Mouse (Mus musculus) inflammation-experienced regulatory T-cells, adult 6 months (primary cell): ENCODE results near the gene Plk1. TPM values are rescaled to one million over a fixed set of nuclear protein-coding genes. Genes with fewer than 3 reads are reported as not detected.

Source experiments
- ATAC-seq: one replicate; pipeline ENCODE4 v1.8.0; 2017
- polyA plus RNA-seq, 3 experiments: library from polyadenylated mRNA; unstranded; fragments of 100-300 nt; shearing (Covaris generic); gene quantifications; one replicate each; pipeline ENCODE4 v1.2.1; 2017

Gene Plk1
- polyA plus RNA-seq = 10 to 100 TPM in 1 of 3 experiments, 1 to 10 TPM in 2; 3.8 to 52.8 (median 5.5) TPM

DNA sequence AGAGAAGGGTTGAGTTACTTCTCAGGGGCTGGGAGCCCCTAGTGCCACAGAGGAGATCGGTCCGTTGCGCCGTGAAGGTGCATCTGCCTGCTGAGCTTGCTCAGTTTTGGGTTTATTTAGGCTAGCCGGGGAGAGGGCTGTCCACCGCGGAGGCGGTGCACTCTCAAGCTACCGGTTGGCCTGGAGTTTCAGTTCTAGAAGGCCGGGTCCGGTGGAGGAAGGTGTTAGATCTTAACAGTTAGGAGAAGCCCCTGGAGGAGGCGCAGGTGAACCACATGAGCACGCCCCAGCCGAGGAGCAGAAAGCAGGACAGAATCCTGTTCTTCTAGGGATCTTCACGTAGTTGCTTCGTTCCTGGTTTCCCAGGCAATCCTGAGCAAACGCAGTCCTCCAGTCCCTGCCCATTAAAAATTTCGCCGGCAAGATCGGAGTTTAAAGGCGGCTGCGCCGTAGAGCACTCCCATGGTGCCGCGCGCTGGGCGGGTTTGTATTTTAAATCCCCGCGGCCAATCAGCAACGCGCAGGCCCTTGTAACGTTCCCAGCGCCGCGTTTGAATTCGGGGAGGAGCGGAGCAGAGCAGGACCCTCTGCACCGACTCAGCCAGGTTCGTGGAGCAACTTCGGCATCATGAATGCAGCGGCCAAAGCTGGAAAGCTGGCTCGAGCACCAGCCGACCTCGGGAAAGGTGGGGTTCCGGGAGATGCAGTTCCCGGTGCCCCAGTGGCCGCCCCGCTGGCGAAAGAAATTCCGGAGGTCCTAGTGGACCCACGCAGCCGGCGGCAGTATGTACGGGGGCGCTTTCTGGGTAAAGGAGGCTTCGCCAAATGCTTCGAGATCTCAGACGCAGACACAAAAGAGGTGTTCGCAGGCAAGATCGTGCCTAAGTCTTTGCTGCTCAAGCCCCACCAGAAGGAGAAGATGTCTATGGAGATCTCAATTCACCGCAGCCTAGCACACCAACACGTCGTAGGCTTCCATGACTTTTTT lies at the start of gene Plk1:
Gene Plk1 (plus strand): TSS at position 525 of the 988 bp plus-strand sequence.
- peak; percentile 82 for ATAC-seq

DNA sequence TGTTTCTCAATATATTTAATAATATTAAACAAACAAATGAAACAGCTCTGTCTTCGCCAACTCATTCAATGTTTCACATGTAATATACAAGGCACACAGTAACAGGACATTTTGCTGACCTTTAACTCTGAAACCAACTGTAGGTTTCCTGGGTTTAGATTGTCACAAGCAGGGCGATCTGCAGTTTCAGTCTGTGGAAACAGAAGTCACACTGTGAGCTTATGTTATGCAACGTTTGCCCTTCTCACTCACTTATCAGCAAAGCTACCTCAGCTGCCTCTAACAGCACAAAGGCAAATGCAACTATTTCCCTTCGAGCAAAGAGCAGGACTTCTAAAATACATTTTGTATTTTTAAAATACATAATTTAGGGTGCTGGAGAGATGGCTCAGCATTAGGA lies 35.7 kb upstream of the Plk1 start:
- no peak for ATAC-seq

DNA sequence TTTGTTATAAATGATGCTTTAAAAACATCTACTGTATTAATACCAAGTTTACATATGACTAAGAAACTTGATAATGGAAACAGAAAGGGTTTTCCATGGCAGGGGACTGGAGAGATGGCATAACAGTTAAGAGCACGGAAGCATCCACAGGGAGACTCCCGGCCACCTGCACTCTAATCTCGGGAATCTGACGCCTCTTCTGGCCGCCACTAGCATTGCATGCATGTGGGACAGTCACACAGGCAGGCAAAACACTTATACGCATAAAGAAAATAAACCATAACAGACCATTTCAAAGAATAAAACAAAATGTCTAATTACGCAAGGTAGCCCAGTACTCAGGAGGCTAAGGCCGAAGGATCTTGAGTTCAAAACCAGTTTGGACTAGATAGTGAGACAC lies 33.6 kb upstream of the Plk1 start:
- no peak for ATAC-seq

DNA sequence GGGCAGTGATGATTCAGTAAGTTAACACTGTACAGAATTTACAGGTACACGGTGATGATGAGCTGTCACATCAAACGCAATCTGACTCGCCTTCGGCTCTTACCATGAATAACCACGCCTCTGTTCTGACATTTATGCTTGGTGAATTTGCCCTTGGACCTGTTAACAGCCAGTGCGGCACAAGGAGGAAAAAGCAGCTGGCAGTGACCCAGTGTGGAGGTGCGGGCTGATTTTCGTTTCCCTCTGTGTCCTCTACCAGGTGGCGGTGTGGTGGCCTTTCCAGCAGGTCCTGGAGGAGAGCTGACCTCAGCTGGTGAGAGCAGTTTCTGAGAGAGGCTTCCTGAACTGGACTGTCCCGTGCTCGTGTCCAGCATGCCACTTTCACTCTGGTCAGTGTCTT lies 32.3 kb upstream of the Plk1 start:
- ATAC-seq = no peak

DNA sequence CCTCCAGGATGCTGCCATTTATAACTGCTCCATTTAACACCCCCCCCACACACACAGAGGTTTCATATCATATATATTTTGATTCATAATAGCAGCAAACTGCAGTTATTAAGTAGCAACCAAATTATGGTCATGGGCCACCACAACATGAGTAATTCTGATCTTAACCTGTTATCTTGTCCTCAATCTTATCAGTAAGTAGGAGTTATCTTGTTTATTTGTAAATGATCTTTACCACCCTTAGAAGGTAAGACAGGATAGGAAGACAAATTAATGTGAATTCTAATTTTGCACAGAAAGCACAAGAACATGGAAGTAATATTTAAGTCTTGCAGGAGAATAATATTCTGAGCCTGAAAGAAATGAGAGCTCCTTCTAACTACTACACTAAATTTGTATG lies 27.4 kb upstream of the Plk1 start:
- ATAC-seq = no peak

DNA sequence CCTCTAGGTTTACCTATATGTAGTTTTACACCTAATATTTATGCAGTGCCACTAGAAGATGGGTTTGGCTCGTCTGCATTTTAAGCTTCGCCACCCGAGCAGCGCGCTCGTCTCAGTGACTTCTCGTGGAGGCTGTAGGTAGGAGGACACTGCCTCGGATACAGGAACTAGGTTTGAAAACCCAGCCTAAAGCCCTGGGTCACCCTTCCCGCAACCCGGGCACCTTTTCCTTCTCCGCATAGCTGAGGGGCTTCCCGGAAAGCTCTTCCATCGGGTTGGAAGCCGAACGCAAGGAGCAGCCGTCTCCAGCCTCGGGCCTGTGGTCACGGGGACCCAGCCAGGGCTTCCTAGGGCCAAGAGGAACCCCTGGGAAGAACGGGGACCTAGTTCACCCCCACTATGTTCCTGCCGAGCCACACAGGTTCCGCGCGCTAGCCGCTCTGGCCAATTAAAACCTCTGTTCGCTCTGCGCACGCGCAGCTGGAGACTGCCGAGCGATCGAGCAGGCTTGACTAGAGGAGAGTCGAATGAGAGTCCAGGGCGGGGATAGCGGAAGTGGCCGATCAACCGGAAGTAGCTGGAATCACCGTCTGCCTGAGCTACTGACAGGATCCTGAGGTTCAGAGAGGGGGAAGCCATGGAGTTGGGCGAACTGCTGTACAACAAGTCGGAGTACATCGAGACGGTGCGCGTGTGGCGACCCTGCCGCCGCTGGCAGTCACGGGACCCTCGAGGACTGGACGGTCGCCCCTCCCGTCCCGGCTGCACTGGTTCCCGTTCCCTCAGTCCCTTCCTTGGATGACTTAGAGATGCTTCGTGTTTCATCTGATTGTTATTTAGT lies 26.5 kb upstream of the Plk1 start, which contains the start of the genes Palb2 and Dctn5:
Gene Palb2 (minus strand): TSS at position 489 of the 841 bp plus-strand sequence.
Gene Dctn5 (plus strand): TSS at position 545 of the 841 bp plus-strand sequence.
- ATAC-seq = peak; percentile 97

DNA sequence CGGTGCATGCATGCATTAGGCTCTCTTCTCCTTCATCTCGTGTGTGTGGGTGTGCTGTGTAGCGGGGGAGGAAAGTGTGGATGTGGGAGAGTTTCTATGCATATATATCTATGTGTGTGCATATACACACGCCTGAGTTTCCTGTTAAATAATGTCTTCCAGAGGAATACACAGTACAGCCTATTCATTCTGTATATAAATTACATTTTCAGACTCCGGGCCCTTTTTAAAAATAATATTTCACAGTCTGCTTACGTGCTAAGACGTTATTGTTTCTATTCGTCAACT lies 26.0 kb upstream of the Plk1 start:
- peak; percentile 4 for ATAC-seq

DNA sequence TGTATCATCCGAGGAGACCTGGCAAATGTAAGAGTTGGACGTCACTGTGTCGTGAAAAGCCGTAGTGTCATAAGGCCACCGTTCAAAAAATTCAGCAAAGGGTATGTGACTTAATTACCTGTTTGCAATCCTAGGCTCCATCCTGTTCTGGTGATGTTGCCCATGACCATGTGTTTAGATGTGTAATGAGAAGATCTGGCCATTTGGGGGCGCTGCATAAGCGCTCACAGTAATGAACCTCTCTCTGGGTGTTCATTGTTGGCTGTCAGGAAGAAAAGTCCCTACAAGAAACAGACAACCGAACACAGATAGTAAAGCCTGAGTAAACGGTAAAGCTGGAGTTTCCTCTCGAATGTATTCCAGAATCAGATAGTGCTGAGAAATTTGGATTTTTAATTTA lies 24.2 kb upstream of the Plk1 start:
- ATAC-seq = no peak

DNA sequence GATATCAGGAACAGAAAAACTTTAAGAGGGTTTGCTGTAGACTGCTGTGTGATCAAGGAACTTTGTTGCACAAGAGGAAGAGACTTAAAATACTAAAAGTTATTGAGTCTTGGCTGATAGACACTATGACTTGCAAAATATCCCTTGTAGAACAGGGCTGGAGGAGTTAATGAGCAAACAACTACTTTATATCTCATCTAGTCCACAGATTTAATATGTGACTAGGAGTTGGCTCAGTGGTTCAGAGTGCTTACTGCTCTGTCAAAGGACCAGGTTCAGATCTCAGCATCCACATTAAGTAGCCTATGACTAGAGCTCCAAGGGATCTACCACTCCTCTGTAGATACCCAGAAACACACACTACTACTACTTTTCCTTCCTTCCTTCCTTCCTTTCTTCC lies 22.2 kb upstream of the Plk1 start:
- ATAC-seq = no peak

DNA sequence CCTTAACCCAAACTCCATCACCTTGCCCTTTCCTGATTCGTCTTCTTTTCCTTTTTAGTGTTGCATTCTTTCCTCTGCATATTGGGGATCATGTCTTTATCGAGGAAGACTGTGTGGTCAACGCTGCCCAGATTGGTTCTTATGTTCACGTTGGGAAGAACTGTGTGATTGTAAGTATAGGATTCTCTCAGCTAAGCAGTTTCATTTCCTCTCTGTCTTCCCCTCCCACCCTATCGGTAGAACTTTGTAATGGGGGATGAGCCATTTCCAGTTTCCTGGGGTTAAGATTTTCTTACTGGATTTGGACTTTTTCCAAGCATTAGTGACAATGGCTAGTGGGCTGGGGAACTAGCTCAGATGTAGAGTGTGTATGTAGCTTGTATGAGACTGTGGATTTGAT lies 21.0 kb upstream of the Plk1 start:
- no peak for ATAC-seq

DNA sequence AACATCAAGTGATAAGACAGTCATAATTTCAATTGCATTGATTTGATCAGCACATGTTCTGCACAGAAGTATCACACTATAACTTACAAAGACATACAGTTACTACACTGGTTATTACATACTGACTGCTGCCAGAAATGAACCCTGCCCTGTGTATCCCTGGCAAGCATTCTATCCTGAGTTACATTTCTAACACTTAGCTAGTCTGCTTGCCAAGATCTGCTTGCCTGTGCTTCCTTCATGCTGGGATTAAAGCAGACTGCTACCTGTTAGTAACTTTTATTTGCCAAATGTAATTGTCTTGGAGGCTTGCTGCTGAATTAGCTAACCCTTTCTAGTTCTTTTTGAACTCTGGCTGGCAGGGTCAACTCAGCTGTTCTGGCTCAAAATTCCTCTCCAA lies 18.2 kb upstream of the Plk1 start:
- ATAC-seq = no peak

DNA sequence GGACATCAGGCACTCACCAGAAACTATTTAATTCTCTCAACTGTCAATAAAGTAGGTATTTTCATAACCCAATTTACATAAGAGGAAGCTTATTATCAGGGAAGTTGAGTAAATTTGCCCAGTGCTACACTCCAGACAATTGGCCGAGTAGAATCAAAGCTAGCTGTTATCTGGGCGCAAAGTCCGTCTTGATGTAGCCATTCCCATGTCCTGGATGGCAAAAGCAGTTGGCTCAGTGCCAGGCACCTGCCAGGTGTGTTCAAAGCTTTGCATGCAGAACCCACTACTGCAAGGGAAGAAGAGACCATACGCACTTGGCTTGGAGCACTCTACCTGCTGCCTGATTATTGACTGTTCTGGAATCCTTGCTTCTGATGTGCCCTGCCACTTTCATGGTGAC lies 6.8 kb upstream of the Plk1 start:
- no peak for ATAC-seq

DNA sequence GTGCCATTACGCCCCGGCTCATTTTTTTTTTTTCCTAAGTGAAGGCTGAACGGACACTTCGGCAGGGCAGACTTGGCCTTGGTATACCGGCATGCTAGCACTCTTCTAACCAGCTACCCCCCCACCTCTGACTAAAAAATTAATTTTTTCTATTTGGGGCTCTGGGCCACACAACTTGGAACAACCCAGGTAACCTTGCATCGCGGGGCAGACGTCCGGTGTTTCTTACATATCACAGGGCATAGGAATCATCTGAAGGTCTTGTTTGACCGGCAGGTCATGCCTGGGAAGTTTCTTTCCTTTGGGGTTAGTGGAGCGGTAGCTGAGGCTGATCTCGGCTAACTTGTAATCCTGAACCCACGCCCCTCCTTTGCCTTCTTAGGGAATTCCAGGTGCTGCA lies 751 bp upstream of the Plk1 start:
- ATAC-seq = peak; percentile 9

DNA sequence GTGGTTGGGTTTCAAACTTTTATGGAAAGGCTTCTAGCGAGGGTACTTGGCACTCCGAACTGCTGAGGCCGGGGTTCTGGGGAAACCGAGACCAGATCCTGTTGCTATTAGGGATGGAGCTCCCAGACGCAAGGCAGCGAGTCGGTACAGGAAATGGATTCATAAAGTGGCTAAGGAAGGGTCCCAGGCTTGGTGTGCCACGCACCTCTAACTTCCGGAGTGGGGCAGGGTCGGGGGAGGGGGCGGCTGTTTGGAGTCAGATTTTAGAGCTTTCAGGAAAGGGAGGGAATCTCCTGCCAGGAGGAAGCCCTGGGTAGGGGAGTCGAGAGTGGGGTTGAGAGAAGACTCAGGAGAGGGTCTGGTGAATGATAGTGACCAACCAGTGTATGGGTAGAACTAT lies 798 bp downstream of the Plk1 start:
- no peak for ATAC-seq

DNA sequence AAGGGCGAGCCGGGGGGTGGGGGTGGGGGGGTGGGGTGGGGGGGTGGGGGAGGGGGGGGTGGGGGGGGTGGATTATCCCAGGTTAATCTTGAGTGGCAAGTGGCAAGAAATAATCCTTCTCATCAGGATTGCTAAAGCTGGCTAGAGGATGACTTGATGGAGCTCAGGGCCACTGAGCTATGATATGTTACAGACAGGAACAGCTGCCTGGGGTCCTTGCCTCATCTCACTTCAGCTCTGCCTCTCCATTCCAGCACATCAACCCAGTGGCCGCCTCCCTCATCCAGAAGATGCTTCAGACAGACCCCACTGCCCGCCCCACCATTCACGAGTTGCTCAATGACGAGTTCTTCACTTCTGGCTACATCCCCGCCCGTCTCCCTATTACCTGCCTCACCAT lies 4.5 kb downstream of the Plk1 start:
- ATAC-seq = no peak

DNA sequence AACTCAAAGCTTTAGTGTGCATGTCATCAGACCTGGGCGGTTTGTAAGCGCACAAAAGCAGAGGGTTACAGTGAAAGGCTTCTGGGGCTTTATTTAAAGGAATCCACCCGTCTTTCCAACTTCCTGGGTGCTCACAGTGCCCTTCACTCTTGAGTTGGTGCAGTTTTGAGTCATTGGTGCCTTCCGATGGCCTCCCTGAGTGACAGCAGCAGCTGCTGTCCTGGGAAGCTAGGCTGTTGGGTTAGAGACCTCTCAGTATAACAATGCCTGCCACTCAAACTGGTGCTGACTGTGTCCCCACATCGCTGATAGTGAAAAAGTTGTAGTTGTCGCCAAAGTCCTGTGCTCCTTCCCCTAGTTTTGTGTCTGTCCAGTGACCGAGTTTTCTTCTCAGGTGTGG lies 8.0 kb downstream of the Plk1 start:
- no peak for ATAC-seq

DNA sequence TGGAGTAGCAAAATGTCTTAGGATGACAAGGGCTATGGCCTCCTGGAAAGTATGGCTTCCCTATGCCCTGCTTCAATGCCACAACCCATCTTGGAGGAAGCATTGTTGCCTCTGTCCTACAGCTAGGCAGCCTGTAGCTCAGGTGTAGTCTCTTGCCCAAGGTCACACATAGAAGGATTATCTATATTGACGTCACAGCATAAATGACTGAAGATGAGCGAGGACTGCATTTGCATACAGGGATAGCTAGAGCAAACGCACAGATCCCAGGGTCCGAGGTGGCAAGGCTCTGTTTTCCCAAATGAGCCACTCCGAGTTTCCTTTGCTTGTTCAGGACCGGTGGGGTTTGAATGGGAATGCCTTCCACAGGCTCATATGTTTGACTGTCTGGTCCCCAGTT lies 11.5 kb downstream of the Plk1 start:
- ATAC-seq = no peak

DNA sequence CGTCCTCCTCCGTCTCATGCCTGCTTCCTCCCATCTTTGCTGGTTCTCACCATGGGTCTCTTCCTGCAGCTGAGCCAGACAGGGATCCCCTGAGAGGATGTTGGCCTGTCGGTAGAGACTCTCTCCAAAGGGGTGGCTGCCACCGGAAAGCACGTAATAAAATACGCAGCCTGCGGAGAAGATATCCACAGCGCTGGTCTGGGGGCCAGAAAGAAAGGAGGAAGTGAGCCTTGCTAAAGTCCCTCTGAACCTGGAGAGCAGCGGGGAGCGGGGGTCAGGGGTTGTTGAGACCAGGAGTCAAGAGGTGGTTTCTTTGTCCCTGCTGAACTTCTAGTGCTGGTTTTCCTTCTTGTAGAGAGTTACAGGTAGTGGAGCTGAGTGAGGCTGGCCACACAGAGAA lies 12.4 kb downstream of the Plk1 start:
- no peak for ATAC-seq

DNA sequence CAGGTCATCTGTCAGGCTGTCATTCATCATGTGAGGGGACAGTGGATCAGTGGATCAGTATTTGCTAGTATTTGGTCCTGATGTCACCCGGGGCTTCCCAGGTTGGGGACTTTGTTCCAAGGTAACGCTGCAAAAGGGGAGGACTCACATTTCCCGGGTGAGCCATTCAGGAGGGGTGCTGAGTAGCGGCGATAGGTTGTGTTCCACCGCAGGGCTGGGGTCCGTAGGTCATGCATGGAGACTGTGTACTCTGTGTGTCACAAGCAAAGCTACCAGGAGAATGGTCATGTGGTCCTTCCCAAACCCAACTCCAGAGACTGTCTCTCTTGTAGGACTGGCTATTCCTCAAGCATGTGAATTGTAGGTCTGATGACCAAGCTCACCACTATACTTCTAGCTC lies 21.5 kb downstream of the Plk1 start:
- ATAC-seq = no peak

DNA sequence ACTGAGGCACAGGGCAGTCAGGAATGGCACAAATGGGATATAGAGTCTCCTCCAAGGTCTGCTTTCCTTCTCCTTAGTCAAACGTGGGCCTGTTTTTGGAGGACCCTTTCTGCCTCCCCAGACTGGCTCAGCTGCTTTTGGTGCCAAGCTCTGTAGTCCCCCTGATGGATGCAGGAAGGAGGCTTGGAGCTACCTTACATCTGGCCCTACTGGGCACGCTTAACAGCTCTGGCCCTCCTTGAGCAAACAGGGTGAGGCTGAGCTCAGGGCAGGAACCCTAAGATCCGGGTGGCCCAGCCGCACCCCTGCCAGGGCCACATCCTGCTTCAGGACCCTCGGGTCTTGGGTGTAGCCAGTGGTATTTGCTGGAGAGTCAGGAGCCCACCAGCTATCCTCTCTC lies 25.3 kb downstream of the Plk1 start:
- no peak for ATAC-seq

DNA sequence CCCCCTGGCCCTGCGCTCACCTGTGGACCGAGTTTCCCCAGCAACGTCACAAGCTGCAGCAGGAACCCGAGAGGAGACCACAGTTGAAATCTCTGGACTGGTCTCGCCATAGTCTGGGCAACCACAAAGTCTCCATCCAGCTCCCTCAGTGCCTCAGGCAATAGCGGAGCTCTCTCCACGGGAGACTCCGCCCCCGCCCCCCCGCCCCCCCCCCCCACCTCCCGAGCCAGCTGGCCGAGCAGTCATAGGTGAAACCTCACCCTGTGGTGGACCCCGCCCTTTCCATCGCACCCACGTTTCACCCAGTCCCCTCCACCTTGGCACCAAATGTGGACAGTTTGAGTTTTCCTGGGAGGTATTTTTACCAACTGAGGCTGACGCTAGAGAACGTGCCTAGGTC lies 26.8 kb downstream of the Plk1 start, which contains the start of gene Ern2:
Gene Ern2 (minus strand): TSS at position 165 of the 400 bp plus-strand sequence.
- ATAC-seq = no peak

DNA sequence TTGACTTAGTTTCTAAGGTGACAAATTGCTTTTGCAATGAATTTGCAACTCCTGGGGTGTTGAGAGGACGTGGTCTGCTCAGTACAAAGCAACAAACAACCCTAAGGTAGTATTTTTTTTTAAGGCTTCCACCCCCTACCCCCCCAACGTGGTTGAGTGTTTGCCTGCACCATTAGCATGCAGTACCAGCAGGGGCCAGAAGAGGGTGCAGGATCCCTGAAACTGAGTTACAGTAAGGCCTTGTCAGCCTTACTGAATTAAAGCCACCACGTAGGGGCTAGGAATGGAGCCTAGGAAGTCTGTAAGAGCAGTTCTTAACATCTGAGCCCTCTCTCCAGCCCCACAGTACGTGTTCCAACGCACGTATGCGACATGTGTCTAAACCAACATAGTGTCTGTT lies 30.2 kb downstream of the Plk1 start:
- no peak for ATAC-seq

DNA sequence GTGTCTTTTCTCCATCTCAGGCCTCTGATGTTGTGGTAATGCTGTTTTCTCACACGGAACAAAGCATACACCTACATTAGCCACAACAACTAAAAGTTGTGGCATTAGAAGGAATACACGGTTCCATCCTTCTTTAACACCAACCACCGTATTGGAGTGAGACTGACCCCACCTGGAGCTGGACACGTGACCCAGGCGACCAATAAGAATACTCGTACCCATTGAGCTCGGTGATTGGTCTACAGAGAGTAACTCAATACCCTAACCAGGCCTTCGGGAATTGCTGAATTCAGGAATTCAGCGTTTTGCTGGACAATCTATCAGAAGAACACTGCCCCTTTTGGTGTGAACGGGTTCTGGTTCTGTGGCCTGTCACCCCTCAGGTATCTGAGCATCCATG lies 31.9 kb downstream of the Plk1 start:
- no peak for ATAC-seq

DNA sequence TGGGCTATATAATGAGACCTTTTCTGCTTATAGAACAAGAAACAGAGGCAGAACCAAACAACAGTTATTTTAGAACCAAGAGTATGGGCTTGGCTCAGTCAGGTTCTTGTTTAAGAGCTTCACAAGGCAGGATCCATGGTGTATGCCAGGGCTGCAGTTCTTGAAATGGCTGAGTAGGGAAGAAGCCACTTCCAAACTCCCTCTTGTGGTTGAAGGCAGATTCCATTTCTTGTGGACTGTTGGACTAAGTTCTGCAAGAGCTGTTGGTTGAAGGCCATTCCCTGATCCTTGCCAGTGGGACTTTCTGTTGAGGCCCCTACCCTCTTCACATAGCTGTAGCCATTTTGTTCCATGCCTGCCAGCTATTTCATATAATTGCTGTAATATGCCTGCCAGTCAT lies 34.7 kb downstream of the Plk1 start:
- no peak for ATAC-seq
